Mouse (Mus musculus): ENCODE data around the gene Tmem41b.

Tmem41b gene

DNA sequence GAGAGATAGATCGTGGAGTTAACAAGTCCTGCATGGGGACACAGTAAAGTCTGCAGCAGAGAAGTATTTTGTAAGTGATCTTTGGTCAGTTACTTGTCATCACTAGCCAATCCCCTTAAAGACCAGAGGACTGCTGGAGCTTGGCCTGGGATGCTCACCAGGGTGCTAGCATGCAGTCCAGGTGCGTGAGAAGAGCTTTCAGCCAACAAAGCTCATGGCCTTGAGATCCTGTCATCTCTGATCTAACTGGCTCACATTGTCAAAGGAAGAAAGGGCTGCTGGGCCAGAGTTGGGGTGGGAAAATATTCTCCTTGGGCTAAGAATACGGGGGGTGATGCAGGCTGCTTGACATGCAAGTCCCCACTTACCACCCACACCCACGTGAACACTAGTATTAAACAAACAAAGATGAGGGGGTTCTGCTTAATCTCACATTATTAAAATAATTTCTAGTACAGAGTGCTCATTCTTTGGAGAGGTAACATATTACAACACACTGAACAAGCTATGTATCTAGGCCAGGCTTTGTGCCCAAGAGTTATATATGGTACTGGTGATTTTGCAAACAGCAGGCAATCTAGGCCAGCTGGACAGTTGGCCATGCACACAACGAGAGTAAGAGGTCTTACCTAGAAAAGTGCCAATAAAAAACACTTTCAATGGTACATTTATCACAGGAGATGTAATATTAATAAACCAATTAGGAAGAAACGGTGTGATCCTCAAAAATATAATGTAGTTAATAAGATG is 10.6 kb downstream of the Tmem41b start:
- DNase-seq = no peak

DNA sequence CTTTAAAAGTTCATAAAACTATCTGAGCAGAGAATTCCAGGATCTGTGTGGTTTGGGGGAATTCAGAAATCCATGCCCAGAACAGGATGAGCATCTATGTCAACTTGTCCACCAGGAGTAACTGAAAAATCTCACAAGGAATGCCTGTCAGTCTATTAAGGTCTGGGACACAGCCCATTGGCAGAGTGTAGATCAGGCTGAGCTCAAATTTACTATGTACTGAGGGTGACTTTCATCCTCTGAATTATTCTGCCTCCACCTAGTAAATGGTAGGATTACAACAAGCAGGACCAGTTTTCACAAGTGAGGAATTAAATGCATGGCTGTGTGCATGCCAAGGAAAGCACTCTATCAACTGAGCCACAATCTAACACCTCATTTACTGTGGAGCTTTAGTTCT is 17.2 kb downstream of the Tmem41b start:
- no peak for DNase-seq

GRCm38 (mm10) chr7:109968924-109969450 is 17.7 kb downstream of the Tmem41b start:
- DNase-seq = peak; percentile 67 to 80

- no peak for DNase-seq
These were observed 18.7 kb downstream of the Tmem41b start for GRCm38 (mm10) chr7:109967805-109968579.

DNA sequence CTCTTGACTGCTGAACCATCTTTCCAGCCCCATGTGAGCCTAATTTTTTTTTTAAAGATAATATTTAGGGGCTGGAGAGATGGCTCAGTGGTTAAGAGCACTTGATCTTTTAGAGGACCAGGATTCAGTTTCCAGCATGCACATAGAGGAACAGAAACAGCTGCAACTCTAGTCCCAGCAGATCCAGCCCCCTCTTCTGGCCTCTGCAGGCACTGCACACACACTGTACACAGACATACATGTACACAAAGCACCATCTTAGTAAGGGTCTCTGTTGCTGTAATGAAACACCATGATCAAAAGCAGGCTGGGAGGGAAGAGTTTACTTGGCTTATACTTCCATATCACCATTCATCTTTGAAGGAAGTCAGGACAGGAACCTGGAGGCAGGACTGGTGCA is 21.1 kb downstream of the Tmem41b start:
- DNase-seq = no peak

- no peak for DNase-seq
These were observed 23.0 kb downstream of the Tmem41b start for GRCm38 (mm10) chr7:109963707-109964106.

- DNase-seq = no peak
These were observed 24.1 kb downstream of the Tmem41b start for GRCm38 (mm10) chr7:109962596-109962995.

DNA sequence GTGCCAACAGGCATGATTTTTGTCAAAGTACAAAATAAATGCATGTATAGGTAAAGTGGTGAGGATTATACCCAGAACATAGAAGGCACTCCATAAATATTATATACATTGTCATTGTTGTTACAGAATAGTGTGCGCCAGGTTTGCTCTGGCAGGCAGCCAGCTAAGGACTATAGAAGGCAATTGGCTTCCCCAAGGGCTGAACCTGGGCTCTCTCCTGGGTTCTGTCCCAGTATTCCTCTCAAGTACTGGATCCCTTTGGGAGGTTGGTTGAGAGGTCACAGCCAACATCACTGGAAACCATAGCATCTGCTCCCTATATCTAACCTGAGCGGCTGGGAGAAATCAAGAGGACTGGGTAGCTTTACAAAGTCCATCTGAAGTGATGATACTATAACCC is 25.2 kb downstream of the Tmem41b start:
- DNase-seq = no peak

DNA sequence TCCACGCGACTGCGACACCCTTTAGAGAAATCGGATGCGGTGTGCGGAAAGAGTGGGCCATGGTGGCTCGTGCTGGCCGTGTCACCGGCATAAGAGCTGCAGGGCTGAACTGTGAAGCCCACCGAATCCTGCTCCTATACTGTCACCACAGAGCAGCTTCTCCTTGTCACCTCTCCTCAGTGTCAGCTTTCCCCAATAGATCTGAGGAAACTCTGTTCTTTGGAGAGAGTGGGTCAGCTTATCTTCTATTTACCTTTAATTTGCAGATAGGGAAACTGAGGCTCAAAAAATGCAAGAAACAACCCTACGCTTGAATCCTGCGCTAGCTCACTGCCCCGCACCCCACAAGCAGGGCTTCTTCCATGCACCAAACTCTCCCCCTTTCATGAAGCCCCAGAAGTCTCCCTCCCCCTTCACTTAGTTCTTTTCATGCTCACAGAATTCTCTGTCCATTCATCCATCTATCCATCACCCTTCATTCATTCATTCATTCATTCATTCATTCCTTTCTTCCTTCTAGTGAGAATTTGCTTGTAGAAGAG is 26.0 kb downstream of the Tmem41b start:
- no peak for DNase-seq

GRCm38 (mm10) chr7:109959716-109960612 is 26.8 kb downstream of the Tmem41b start, which contains the start of gene Dennd5a:
Gene Dennd5a, minus strand, starts transcription at chr7:109960470.
- DNase-seq = peak; percentile 84 to 91

DNA sequence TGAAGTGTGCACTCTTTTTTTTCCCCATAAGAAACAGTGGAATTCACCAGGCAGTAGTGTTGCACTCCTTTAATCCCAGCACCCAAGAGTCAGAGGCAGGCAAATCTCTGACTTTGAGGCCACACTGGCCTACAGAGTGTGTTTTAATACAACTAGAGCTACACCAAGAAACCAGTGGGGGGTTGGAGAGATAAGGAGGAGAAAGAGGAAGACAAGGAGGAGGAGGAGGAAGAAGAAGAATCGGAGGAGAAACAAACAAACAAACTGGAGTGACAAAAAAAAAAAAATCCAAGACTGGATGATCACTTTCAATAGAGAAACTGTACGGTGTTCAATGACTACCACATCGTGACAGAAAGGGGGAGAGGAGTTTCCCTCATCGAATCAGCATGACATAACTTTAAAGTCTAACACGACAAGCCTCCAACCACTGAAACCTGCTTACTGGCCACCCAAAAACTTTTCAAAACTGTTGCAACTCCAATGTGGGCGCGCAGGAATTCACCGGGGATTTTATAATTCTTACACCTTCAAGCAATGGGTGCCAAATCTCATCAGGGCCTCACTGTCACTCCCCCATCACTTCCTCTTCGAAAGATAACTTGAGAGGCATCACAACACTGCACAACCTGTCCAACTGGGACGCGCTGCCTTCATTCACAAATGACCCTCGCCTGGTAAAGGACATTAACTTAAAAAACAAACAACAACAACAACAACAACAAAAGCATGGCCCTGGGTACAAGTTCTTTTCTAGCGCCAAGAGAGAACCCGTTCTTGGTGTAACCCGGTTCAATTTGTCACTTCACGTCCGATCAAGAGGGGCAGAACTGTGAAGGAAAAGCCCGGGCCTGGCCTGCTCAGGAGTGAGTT is 27.6 kb downstream of the Tmem41b start:
- peak; percentile 17 to 31 for DNase-seq

GRCm38 (mm10) chr7:109957996-109958789 is 28.5 kb downstream of the Tmem41b start:
- no peak for DNase-seq

GRCm38 (mm10) chr7:109954622-109955401 is 31.9 kb downstream of the Tmem41b start:
- no peak for DNase-seq

DNA sequence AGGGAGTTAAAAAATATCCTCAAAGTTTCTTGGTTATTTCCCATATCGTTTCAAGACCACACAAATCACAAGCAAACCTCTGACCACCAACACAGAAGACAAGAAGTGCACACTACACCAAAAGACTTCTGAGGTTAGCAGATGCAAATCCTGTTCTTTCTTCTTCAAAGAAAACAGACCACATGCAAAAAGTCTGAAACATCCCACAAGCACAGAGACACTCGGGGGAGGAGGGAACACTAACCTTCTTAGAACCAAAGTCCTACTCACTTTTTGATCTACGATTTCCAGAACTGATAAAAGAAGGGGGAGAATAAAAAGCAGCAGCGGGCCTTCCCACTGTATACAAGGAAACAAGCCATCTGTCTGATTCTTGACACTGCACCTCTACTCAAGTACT is 35.4 kb downstream of the Tmem41b start:
- DNase-seq = no peak

DNA sequence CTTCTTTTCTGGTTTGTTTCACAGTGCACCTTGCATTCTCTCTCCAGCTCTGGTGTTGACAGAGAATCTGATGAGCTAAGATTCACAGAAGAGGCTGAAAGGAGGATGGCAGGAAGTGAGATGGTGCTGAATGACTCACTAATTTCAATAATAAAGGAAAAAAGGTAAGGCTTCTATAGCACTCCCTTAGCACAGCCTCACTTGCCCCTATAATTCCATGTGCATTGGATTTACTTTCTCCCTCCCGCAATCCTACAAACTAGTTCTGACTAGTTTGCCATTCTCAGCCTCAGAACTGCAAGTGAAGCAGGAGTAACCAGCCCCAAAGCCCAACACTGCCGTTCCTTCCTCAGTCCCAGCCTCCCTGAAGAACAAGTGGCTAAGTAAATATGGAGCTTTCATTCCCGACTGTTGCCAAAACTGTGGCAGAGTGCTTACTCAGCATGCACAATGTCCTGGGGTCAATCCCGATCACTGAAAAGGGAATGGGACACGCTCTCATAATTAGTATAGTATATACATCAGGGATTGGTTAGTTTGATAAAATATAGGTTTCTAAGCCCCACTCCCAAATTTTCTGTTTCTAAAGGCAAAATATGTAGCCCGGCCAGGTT is 42.2 kb downstream of the Tmem41b start:
- no peak for DNase-seq

DNA sequence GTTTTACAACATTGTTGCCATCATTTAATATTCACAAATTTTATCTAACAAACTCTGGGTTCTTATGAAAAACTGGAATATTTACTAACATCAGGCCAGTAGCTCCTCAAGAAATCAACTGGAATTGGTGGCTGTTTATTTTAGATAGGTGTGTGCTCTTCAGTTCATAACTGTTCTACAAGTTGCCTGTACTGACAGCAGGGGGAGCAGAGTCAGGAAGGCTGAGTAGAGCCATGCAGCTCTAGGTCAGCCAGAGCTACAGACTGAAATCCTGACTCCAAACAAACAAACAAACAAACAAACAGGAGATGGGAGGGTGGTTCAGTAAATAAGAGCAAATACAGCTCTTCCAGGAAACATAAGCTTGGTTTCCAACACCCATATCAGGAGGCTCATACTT is 57.1 kb downstream of the Tmem41b start:
- no peak for DNase-seq

GRCm38 (mm10) chr7:109928365-109928764 is 58.4 kb downstream of the Tmem41b start:
- no peak for DNase-seq

- DNase-seq = no peak
These were observed 61.8 kb downstream of the Tmem41b start for GRCm38 (mm10) chr7:109924965-109925364.

DNA sequence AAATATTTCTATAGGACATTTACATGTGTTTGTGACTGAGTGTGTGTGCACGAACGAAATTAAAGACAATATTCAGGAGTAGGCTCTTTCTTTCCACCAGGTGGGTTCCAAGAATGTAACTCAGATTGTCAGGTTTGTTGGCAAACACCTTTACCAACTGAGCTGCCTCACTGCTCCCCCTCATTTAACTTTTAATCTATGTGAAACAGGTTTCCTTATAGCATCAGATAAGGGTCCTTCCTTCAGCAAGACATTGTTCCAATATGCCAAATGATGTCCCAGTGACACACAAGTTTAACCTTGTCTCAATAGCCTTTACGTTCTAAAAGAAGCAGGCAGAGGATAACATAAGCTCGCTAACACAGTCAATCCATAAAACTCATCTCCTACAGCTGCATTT is 63.8 kb downstream of the Tmem41b start:
- DNase-seq = no peak

Data from kidney, postnatal 4 days (tissue).